Mouse (Mus musculus) kidney, postnatal 0 days (tissue): ENCODE measurements at regions not wholly inside any gene's neighbourhood (a gene's known extent, or its start where the extent isn't known, plus 50 kb on each side); places are given as distances from the start of the nearest gene placed in this dataset.

Source experiments
- ATAC-seq: fragments of 200-750 bp; cut with Nextera tagmentation; replicated peaks from 2 replicates; pipeline ENCODE4 v1.8.0; 2017; ENCODE audit warnings: low read depth, moderate number of reproducible peaks, moderate TSS enrichment, moderate library complexity; ENCODE audit not compliant: low FRiP score
- DNase-seq: peaks from one replicate; pipeline ENCODE4 v3.0.0-alpha.2; 2016; ENCODE audit warnings: low spot score
- H3K27ac ChIP-seq: fragments of 300-500 bp; sonication (generic); 2 replicates; pipeline ENCODE4 v1.5.1; 2014; ENCODE audit warnings: mild to moderate bottlenecking
- H3K27me3 ChIP-seq: fragments of 300-500 bp; sonication (generic); 2 replicates; pipeline ENCODE4 v1.6.1; 2014; ENCODE audit warnings: low read length, mixed read lengths; ENCODE audit not compliant: insufficient read depth
- H3K36me3 ChIP-seq: fragments of 300-500 bp; sonication (generic); 2 replicates; pipeline ENCODE4 v1.6.1; 2014; ENCODE audit warnings: low read length, mixed read lengths; ENCODE audit not compliant: insufficient read depth
- H3K4me1 ChIP-seq: fragments of 300-500 bp; sonication (generic); replicated peaks from 2 replicates; pipeline ENCODE4 v1.6.1; 2014; ENCODE audit warnings: antibody characterized with exemption, low read length, mixed read lengths; ENCODE audit not compliant: insufficient read depth
- H3K4me2 ChIP-seq: fragments of 300-500 bp; sonication (generic); 2 replicates; pipeline ENCODE4 v1.6.1; 2014; ENCODE audit warnings: mild to moderate bottlenecking, low read length, moderate library complexity, mixed read lengths
- H3K4me3 ChIP-seq: fragments of 300-500 bp; sonication (generic); replicated peaks from 2 replicates; pipeline ENCODE4 v1.5.1; 2014; ENCODE audit warnings: low read depth, low read length
- H3K9ac ChIP-seq: fragments of 300-500 bp; sonication (generic); 2 replicates; pipeline ENCODE4 v1.6.1; 2014; ENCODE audit warnings: low read depth, low read length
- H3K9me3 ChIP-seq: fragments of 300-500 bp; sonication (generic); replicated peaks from 2 replicates; pipeline ENCODE4 v1.6.1; 2016; ENCODE audit warnings: low read length, inconsistent platforms, mixed read lengths
- CTCF ChIP-seq: IDR thresholded peaks from 2 replicates; pipeline ENCODE4 v1.5.1; 2016; ENCODE audit warnings: antibody characterized with exemption, low read depth, mild to moderate bottlenecking, moderate library complexity
- WGBS: fragments of 180-500 bp; shearing (Covaris S2); extraction: QIAGEN DNeasy Blood & Tissue Kit; methylation state at CpG from one replicate; pipeline ENCODE4 v1.1.7; 2014; 5-methylcytosine and 5-hydroxymethylcytosine counted together

DNA sequence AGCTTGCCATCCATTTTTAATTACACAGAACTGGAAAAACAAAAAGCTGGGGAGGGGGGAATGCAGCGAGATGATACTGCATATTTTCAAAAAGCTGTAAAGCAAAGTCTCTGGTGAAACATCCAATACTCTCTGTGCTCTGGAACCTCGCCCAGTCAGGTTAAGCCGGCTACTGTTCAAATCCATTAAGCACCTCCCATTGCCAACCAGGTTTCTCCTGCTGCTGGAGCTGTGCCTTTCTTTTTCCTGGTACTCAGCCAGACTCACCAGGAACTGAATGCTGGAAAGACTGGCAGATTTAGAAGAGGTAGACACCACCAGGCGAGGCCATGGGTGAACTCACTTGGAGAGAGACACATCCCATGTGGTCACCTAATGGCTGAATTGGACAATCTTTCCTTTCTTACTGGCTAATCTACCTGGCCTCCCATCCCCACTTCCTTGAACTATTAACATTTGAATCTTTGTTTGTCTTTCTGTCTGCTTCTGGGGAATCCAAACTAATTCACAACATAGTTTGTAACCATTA is 1250.8 kb upstream of the Jmjd1c start:
- no peak overlapping the region for H3K4me2 ChIP-seq
- no peak for TF ChIP-seq CTCF
- H3K27me3 ChIP-seq: no peaks in the 10 kb centered on the region
- no peaks in the 10 kb centered on the region for H3K36me3 ChIP-seq
- no peak overlapping the region for H3K4me3 ChIP-seq
- no peak overlapping the region for H3K9ac ChIP-seq
- DNase-seq: no peak
- no peak overlapping the region for H3K27ac ChIP-seq
- no peaks in the 10 kb centered on the region for H3K4me1 ChIP-seq
- WGBS: 55% methylated on average over 4 of the region's 4 CpGs
- H3K9me3 ChIP-seq: no peaks in the 10 kb centered on the region
- ATAC-seq: no peak

DNA sequence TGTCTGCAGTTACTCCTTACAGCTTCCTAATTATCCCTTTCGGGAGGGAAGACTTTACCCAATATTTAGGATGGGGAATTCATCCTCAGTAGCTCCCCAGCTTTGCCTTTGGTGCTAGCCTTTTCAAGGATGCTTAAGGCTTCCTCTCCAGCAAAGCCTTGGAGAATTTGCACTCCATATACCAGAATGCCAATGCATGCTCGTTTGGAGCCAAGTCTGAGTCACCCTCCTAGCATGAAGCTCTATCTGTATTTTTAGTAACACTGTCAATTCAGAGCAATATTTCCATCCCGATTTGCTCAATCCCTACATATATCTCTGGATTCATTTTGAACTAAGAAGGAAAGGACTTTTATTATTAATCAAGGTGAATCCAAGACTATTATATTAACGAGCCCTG is 1249.8 kb upstream of the Jmjd1c start:
- ATAC-seq (no peak), DNase-seq (no peak)
- no peak overlapping the region for H3K9ac ChIP-seq
- H3K27ac ChIP-seq: no peak overlapping the region
- no peak overlapping the region for H3K4me2 ChIP-seq
- H3K9me3 ChIP-seq: no peaks in the 10 kb centered on the region
- H3K4me3 ChIP-seq: no peak overlapping the region
- H3K27me3 ChIP-seq: no peaks in the 10 kb centered on the region
- 87% methylated on average over 4 of the region's 4 CpGs for WGBS
- no peak for TF ChIP-seq CTCF
- H3K4me1 ChIP-seq: no peaks in the 10 kb centered on the region
- H3K36me3 ChIP-seq: no peaks in the 10 kb centered on the region

DNA sequence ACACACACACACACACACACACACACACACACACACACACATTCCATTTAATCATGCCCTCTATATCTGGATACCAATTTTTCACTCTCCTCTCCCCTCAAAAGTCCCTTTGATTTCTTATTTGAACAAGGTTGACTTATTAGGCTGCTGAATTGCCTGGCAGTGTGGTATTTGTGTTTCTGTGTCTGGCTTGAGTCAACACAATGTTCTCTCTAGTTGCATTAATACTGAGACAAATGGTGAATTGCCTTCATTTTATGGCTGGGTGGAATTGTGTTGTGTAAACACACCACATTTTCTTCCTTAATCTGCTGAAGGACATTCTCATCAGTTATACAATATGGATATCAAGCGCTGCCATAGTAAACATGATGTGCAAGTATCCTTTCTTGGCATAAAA is 1248.3 kb upstream of the Jmjd1c start:
- WGBS: 82% methylated on average over 1 of the region's 1 CpGs
- Histone ChIP-seq H3K4me3 (no peak overlapping the region), H3K4me1 (no peaks in the 10 kb centered on the region), H3K27ac (no peak overlapping the region), H3K27me3 (no peaks in the 10 kb centered on the region), H3K4me2 (no peak overlapping the region), H3K9ac (no peak overlapping the region), H3K9me3 (no peaks in the 10 kb centered on the region), H3K36me3 (no peaks in the 10 kb centered on the region)
- DNase-seq (no peak), ATAC-seq (no peak)
- TF ChIP-seq CTCF: no peak

DNA sequence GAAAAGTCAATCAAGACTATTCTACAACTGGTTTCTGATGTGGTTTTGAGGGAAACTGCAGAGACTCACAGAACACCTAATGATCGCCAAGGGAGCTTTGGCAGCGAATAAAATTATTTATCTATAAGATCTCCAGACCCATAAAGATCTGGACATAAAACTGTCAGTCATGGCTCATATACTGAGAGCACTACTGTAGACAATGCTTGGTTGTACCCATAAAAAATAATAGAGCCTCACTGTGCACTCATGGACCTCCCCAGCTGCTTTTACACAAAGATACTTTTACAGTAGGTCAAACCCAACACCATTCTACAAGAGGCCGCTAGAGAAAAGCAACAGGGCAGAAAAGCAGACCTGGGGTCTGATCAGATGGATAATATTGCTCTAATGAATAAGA is 1206.0 kb upstream of the Jmjd1c start:
- H3K4me3 ChIP-seq: no peak overlapping the region
- no peak overlapping the region for H3K4me2 ChIP-seq
- no peaks in the 10 kb centered on the region for H3K4me1 ChIP-seq
- no peak for TF ChIP-seq CTCF
- WGBS: 37% methylated on average over 3 of the region's 3 CpGs
- DNase-seq: peak; percentile 7
- no peaks in the 10 kb centered on the region for H3K27me3 ChIP-seq
- no peaks in the 10 kb centered on the region for H3K9me3 ChIP-seq
- no peak overlapping the region for H3K9ac ChIP-seq
- H3K36me3 ChIP-seq: no peaks in the 10 kb centered on the region
- no peak overlapping the region for H3K27ac ChIP-seq
- ATAC-seq: 0 out of 2 replicates have a peak, but pooled peaks have one; percentile 49

DNA sequence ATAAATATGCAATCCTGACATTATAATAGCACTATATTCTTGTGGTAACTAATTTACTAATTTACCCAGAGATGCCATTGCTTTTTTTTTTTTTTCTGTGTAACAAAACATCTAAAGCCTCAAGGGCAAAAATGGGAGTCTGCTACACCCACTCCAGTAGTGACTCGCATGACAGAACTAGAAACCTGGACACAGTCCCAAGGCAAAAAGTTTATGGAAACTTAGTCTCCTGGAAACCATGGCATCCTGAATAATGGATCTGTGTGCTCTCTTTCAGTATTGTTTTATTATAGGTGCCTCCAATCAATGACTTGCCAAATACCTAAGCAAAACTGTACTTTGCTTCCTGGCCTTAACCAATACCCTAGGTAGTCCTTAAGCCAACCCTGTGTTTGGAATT is 1188.4 kb upstream of the Jmjd1c start:
- Histone ChIP-seq H3K4me1 (no peaks in the 10 kb centered on the region), H3K9ac (no peak overlapping the region), H3K9me3 (no peaks in the 10 kb centered on the region), H3K27ac (no peak overlapping the region), H3K27me3 (no peaks in the 10 kb centered on the region), H3K4me2 (no peak overlapping the region), H3K4me3 (no peak overlapping the region), H3K36me3 (no peaks in the 10 kb centered on the region)
- ATAC-seq: no peak
- no peak for TF ChIP-seq CTCF
- DNase-seq: no peak
- 98% methylated on average over 1 of the region's 1 CpGs for WGBS

DNA sequence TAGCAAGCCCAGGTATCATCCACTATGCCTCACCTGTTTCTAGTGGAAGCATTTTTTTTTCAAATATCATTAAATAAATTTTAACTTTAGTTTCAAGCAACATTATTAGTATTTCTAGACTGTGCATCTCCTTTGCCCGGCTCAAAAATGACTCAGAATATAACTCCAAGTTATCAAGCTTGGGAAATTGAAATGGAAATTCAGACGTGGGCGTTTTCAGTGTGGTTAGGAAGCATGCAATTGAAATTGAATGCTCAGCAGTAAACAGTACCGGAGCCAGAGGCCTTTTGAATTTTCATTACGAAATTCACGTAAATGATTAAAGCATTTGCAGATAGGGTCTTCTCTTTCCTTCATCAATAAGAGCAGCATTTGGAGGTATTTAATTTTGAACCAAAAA is 1183.4 kb upstream of the Jmjd1c start:
- Histone ChIP-seq H3K4me3 (no peak overlapping the region), H3K36me3 (no peaks in the 10 kb centered on the region), H3K4me1 (no peaks in the 10 kb centered on the region), H3K9ac (no peak overlapping the region), H3K27ac (no peak overlapping the region), H3K27me3 (no peaks in the 10 kb centered on the region), H3K4me2 (no peak overlapping the region), H3K9me3 (no peaks in the 10 kb centered on the region)
- no peak for TF ChIP-seq CTCF
- ATAC-seq (no peak), DNase-seq (no peak)
- 84% methylated on average over 6 of the region's 6 CpGs for WGBS

GRCm38 (mm10) chr10:65932077-65932476 is 1163.8 kb upstream of the Jmjd1c start:
- no peak for ATAC-seq
- no peak overlapping the region for H3K4me3 ChIP-seq
- no peak overlapping the region for H3K4me2 ChIP-seq
- no peaks in the 10 kb centered on the region for H3K36me3 ChIP-seq
- H3K4me1 ChIP-seq: no peaks in the 10 kb centered on the region
- H3K27me3 ChIP-seq: no peaks in the 10 kb centered on the region
- no peaks in the 10 kb centered on the region for H3K9me3 ChIP-seq
- H3K9ac ChIP-seq: no peak overlapping the region
- no peak overlapping the region for H3K27ac ChIP-seq
- no peak for DNase-seq
- TF ChIP-seq CTCF: no peak
